Mouse (Mus musculus) stomach, postnatal 0 days (tissue): Measurements from ENCODE around the gene Cfap52.

ENCODE experiments used
- CTCF ChIP-seq: IDR thresholded peaks from 2 replicates; pipeline ENCODE4 v1.5.1; 2016; ENCODE audit warnings: antibody characterized with exemption, low read depth, mild to moderate bottlenecking, moderate library complexity
- EP300 ChIP-seq: optimal IDR thresholded peaks from 2 replicates; pipeline ENCODE3; 2016; ENCODE audit warnings: antibody characterized with exemption

GRCm38 (mm10) chr11:67949475-67949874 is 16.0 kb downstream of the Cfap52 start:
- TF ChIP-seq CTCF (no peak), EP300 (no peak)
